Mouse (Mus musculus) ES-E14 (cell line): ENCODE results near the gene Alg14. TPM values are rescaled to one million over a fixed set of nuclear protein-coding genes. Genes with fewer than 3 reads are reported as not detected.

Experiments used
- DNase-seq: peaks from one replicate; pipeline ENCODE4 v3.0.0-alpha.2; 2013; ENCODE audit warnings: low read depth, low spot score
- H3K27ac ChIP-seq: 2 replicates; pipeline ENCODE4 v1.5.1; 2012; ENCODE audit warnings: low read depth, mild to moderate bottlenecking, low read length, moderate library complexity, mixed read lengths; ENCODE audit not compliant: poor library complexity, insufficient read depth, severe bottlenecking
- H3K36me3 ChIP-seq: 2 replicates; pipeline ENCODE4 v1.6.1; 2012; ENCODE audit warnings: mild to moderate bottlenecking, low read length, moderate library complexity, mixed read lengths; ENCODE audit not compliant: control insufficient read depth, poor library complexity, insufficient read depth, severe bottlenecking
- H3K4me1 ChIP-seq, 2 experiments: fragments of 150-350 bp in 1 of 2; sonication (generic) in 1 of 2; 2 replicates each; pipeline ENCODE4 v1.6.1; 2012; ENCODE audit warnings: low read length in 2 of 2, mild to moderate bottlenecking in 1 of 2, mixed read lengths in 1 of 2; ENCODE audit not compliant: control insufficient read depth in 2 of 2, insufficient read depth in 2 of 2, poor library complexity in 1 of 2
- H3K4me3 ChIP-seq, 2 experiments: fragments of 150-350 bp in 1 of 2; sonication (generic) in 1 of 2; 2 replicates each; pipeline ENCODE4 v1.5.1; 2012; ENCODE audit warnings: low read length in 2 of 2, low read depth in 1 of 2, mild to moderate bottlenecking in 1 of 2, mixed read lengths in 1 of 2; ENCODE audit not compliant: insufficient read depth in 1 of 2, poor library complexity in 1 of 2, severe bottlenecking in 1 of 2
- H3K9ac ChIP-seq: 2 replicates; pipeline ENCODE4 v1.6.1; 2012; ENCODE audit warnings: low read depth, mild to moderate bottlenecking, low read length, mixed read lengths; ENCODE audit not compliant: poor library complexity, insufficient read depth, severe bottlenecking
- H3K9me3 ChIP-seq: fragments of 150-350 bp; sonication (generic); 2 replicates; pipeline ENCODE4 v1.6.1; 2012; ENCODE audit warnings: low read depth, mild to moderate bottlenecking, low read length; ENCODE audit not compliant: control insufficient read depth, insufficient read depth
- CHD2 ChIP-seq: IDR thresholded peaks from 2 replicates; pipeline ENCODE4 v1.6.1; 2014; ENCODE audit warnings: mild to moderate bottlenecking, low read depth, low read length, inconsistent platforms
- HCFC1 ChIP-seq: IDR thresholded peaks from 2 replicates; pipeline ENCODE4 v1.6.1; 2012; ENCODE audit warnings: low read length, inconsistent platforms, borderline replicate concordance; ENCODE audit not compliant: insufficient read depth
- MAFK ChIP-seq: IDR thresholded peaks from 2 replicates; pipeline ENCODE4 v1.6.1; 2014; ENCODE audit warnings: mild to moderate bottlenecking, low read depth, low read length, inconsistent platforms; ENCODE audit not compliant: insufficient read depth
- ZC3H11A ChIP-seq: IDR thresholded peaks from 2 replicates; pipeline ENCODE4 v1.6.1; 2012; ENCODE audit warnings: low read depth, mild to moderate bottlenecking, inconsistent platforms, low read length, borderline replicate concordance
- ZNF384 ChIP-seq: IDR thresholded peaks from 2 replicates; pipeline ENCODE4 v1.6.1; 2012; ENCODE audit warnings: low read depth, low read length, inconsistent platforms
- in situ Hi-C, 2 experiments: fragments of 600-800 bp; cut with MboI; formaldehyde crosslinking; loops; one replicate each; pipeline ENCODE4 v1.15.1; 2025; ENCODE audit warnings: low sequenced_read_pairs in 2 of 2, inconsistent platforms in 1 of 2; ENCODE audit not compliant: unreplicated experiment in 2 of 2
- total RNA-seq: library from RNA; depleted of rRNA; stranded (reverse); fragments of 300-350 nt; gene quantifications from 2 replicates; pipeline ENCODE4 v1.2.3, GENCODE M21; 2012

Alg14 gene
- total RNA-seq, 1 experiment, result 18.4 TPM

DNA sequence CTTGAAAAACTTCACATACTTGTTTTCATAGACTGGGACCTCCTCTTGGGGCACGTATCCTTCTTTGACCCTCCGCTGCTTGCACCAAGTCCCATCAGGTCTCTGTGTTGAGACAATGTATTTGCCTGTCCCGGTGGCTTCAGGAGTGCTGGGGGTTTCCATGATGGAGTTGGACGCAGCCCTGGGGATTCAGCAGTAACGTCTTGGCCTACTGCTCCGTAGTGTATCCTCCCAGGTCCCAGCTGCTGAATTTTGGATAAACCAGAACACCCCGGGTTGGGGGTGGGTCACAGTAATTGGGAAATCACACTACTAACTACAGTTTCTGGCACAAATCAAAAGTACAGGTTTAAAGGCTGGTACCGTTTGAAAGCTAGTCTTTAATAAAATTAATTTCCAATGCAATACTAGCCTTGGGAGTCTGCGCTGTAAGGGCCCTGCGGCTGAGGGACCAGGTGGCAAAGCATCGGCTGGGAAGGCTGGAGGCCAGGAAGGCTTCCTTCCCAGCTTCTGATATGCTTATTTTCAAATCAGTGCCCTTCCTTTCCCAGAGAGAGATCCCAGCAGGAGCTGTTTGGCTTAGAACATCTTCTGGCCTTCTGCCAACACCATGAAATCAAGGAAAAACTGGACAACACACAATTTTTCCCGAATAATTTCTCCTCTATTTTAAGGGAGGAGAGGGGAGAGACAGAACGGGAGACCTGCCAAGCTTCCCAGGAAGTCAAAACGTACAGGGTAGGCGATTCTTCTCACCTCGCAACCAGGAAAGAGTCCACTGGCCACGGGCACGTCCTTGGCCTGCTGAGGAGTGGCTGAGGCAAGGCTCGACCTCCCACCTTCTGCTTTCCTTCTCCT, 40.8 kb upstream of the Alg14 start:
- Histone ChIP-seq H3K9me3 (no peaks in the 10 kb centered on the region), H3K27ac (no peak overlapping the region), H3K36me3 (no peaks in the 10 kb centered on the region), H3K4me1 (no peaks in the 10 kb centered on the region), H3K4me3 (no peak overlapping the region), H3K9ac (no peak overlapping the region)
- TF ChIP-seq ZNF384 (no peak), HCFC1 (no peak), MAFK (no peak), ZC3H11A (no peak), CHD2 (no peak)
- no peak for DNase-seq
- in situ Hi-C loops, result no loop called here

DNA sequence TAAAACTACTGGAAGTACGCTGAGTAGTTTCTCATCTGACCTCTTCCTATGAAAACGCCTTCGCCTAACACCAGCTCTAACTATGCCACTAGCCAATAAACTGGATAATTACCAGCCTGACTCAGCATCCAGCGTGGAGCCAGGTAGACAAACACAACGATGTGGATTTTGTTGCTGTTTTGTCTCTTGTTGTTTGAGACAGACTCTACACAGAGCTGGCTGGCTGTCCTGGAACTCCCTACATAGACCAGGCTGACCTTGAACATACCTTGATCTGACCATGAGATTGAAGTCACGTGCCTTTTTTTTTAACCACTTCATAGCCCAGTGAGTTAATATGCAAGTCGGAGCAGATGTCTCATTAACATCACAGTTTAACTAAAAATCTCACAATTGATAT, 36.1 kb upstream of the Alg14 start:
- no peaks in the 10 kb centered on the region for H3K9me3 ChIP-seq
- no peaks in the 10 kb centered on the region for H3K36me3 ChIP-seq
- H3K4me1 ChIP-seq, result no peaks in the 10 kb centered on the region
- DNase-seq, result no peak
- no peak overlapping the region for H3K4me3 ChIP-seq
- H3K9ac ChIP-seq, result no peak overlapping the region
- no peak for TF ChIP-seq MAFK
- TF ChIP-seq ZNF384, result no peak
- TF ChIP-seq CHD2, result no peak
- no peak for TF ChIP-seq ZC3H11A
- no peak for TF ChIP-seq HCFC1
- no peak overlapping the region for H3K27ac ChIP-seq
- in situ Hi-C loops, result no loop called here

DNA sequence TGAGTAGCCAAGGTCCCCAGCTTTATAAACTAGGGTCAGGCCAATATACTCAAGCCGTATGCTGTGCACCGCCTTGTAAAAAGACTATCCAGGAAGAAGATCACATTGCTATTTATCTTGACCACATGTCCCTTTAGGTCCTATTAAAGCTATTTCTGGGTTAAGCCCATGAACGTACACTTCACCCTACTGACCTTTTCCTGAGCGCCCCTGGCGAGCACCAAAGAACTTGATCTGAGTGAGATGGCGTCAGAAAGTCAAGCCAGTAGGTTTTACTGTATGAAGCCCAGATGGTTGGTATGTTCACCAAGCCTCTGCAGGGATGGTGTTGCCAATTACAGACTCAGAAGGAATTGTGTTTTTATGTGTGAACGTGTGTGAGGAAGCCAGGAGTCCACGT, 35.4 kb upstream of the Alg14 start:
- no peak for DNase-seq
- Histone ChIP-seq H3K4me1 (no peaks in the 10 kb centered on the region), H3K9me3 (no peaks in the 10 kb centered on the region), H3K4me3 (no peak overlapping the region), H3K9ac (no peak overlapping the region), H3K27ac (no peak overlapping the region), H3K36me3 (no peaks in the 10 kb centered on the region)
- in situ Hi-C loops, result no loop called here
- TF ChIP-seq ZC3H11A (no peak), MAFK (no peak), HCFC1 (no peak), CHD2 (no peak), ZNF384 (no peak)

DNA sequence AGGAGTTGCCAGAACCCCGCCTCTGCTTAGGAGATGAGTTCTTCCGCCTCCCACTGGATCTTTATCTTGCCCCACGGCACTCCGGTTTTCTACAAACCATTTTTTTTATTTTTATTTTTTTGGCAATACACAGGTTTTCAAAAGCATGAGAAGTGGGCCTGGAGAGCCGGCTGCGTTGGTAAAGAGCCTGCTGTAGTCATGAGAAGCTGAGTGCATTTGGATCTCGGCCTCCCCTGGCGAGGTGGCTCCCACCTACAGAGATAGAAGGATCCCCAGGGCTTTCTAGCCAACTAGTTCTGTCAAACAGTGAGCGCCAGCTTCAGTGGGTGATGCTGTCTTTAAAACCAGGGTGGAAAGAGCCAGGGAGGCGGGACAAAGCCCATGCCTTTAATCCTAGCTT, 34.2 kb upstream of the Alg14 start:
- Histone ChIP-seq H3K4me1 (no peaks in the 10 kb centered on the region), H3K36me3 (no peaks in the 10 kb centered on the region), H3K27ac (no peak overlapping the region), H3K9me3 (no peaks in the 10 kb centered on the region), H3K9ac (no peak overlapping the region), H3K4me3 (no peak overlapping the region)
- TF ChIP-seq MAFK (no peak), ZNF384 (no peak), HCFC1 (no peak), ZC3H11A (no peak), CHD2 (no peak)
- DNase-seq, result no peak
- in situ Hi-C loops, result no loop called here
